Comparison of ENCODE assay signal across 9 mouse cellular contexts in the genomic region with DNA sequence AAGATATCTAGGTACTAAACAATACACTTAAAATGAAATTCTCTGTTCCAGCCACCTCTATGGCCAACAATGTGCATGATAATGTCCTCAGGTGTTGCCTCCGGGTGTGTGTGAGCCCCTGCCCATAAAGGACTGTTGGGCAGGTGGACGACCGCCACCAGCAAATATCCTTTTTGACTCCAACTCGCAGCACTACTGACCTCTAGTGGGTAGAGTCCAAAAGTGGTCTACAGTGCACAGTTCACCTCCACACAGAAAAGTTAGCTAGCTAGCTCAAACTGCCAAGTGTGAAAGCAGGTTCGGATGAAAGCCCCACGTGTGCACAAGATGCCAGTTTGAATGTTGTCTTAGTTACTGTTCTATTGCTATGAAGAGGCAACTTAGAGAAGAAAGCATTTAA. TPM values are rescaled to one million over a fixed set of nuclear protein-coding genes. Genes with fewer than 3 reads are reported as not detected.
DNase-seq lines count a peak whose midpoint lies in the region; ATAC-seq and TF ChIP-seq lines count a peak whose summit lies in the region.
"Had no signal": no experiment of that assay in that cellular context is flagged by ENCODE, and none has a peak within 500 bp of the region (broad histone marks: within the 10 kb centered on the region; RNA-seq: fewer than 3 reads in every experiment).

No protein-coding gene starts in this region.

- no peak overlapping the region for H3K9ac ChIP-seq in lung, embryonic 14.5 days
- H3K9ac ChIP-seq in midbrain, embryonic 14.5 days (replicated peaks; ENCODE audit: low read length), result no peak overlapping the region

- no peak overlapping the region for H3K4me2 ChIP-seq in lung, embryonic 14.5 days
- no peak overlapping the region for H3K4me2 ChIP-seq in midbrain, embryonic 14.5 days (ENCODE audit: low read length)

- no peak for ATAC-seq in lung, embryonic 14.5 days (ENCODE audit: insufficient read depth)
- ATAC-seq in midbrain, embryonic 14.5 days (ENCODE audit: low FRiP score, low TSS enrichment), result peak; percentile 49; the same call in 1 of the 2 replicates

- DNase-seq in cerebellum, adult 8-10 months, result peak; percentile 25
- no peak for DNase-seq in cerebellum, adult 11-12 months
- DNase-seq in lung, embryonic 14.5 days, result peak; percentile 69
- DNase-seq in lung, postnatal 4 days, result no peak
- peak; percentile 27 for DNase-seq in hindbrain, embryonic 10.5 days (ENCODE audit: low spot score)
- peak; percentile 83 for DNase-seq in midbrain, embryonic 14.5 days
- no peak for DNase-seq in right cerebral cortex, adult 2 months (ENCODE audit: low spot score in 2 of 2)
- DNase-seq in left cerebral cortex, adult 8-10 months (ENCODE audit: low spot score in 2 of 2), result no peak

- no peak overlapping the region for H3K4me3 ChIP-seq in lung, embryonic 14.5 days (ENCODE audit: low read depth, low read length)
- H3K4me3 ChIP-seq in hindbrain, embryonic 10.5 days, result no peak overlapping the region
- H3K4me3 ChIP-seq in midbrain, embryonic 14.5 days (replicated peaks; ENCODE audit: low read depth, low read length), result no peak overlapping the region

- peaks cover 47% of the 10 kb centered on the region for H3K27me3 ChIP-seq in lung, embryonic 14.5 days (ENCODE audit: insufficient read depth, low read length)
- peaks cover 92% of the 10 kb centered on the region for H3K27me3 ChIP-seq in hindbrain, embryonic 10.5 days (ENCODE audit: insufficient read depth, poor library complexity, severe bottlenecking)
- peaks cover 28% of the 10 kb centered on the region for H3K27me3 ChIP-seq in midbrain, embryonic 14.5 days (ENCODE audit: control insufficient read depth, insufficient read depth, low read length)

- WGBS in lung, embryonic 14.5 days, result 12% methylated on average over 6 of the region's 6 CpGs
- WGBS in hindbrain, embryonic 10.5 days, result 23% methylated on average over 6 of the region's 6 CpGs
- WGBS in midbrain, embryonic 14.5 days, result 13% methylated on average over 6 of the region's 6 CpGs

- no peaks in the 10 kb centered on the region for H3K4me1 ChIP-seq in lung, embryonic 14.5 days (ENCODE audit: insufficient read depth)
- peaks cover 42% of the 10 kb centered on the region for H3K4me1 ChIP-seq in hindbrain, embryonic 10.5 days (replicated peaks)
- H3K4me1 ChIP-seq in midbrain, embryonic 14.5 days (ENCODE audit: control insufficient read depth, insufficient read depth, low read length), result peaks cover 29% of the 10 kb centered on the region

- no peak overlapping the region for H3K27ac ChIP-seq in lung, embryonic 14.5 days (ENCODE audit: low read depth)
- no peak overlapping the region for H3K27ac ChIP-seq in hindbrain, embryonic 10.5 days
- no peak overlapping the region for H3K27ac ChIP-seq in midbrain, embryonic 14.5 days (replicated peaks; ENCODE audit: low read depth, low read length)

- TF ChIP-seq CTCF in lung, embryonic 14.5 days (IDR thresholded peaks at IDR 0.05; ENCODE audit: low read depth), result peak; percentile 66

- no peaks in the 10 kb centered on the region for H3K9me3 ChIP-seq in lung, embryonic 14.5 days (ENCODE audit: low read depth, low read length)
- H3K9me3 ChIP-seq in hindbrain, embryonic 10.5 days, result no peaks in the 10 kb centered on the region
- H3K9me3 ChIP-seq in midbrain, embryonic 14.5 days (ENCODE audit: control insufficient read depth, low read length), result no peaks in the 10 kb centered on the region
- H3K9me3 ChIP-seq: G1E had no signal

- H3K36me3 ChIP-seq in lung, embryonic 14.5 days (ENCODE audit: insufficient read depth), result no peaks in the 10 kb centered on the region
- H3K36me3 ChIP-seq in hindbrain, embryonic 10.5 days, result no peaks in the 10 kb centered on the region
- H3K36me3 ChIP-seq in midbrain, embryonic 14.5 days (ENCODE audit: control insufficient read depth, insufficient read depth, low read length), result no peaks in the 10 kb centered on the region
- H3K36me3 ChIP-seq: G1E had no signal

RNA-seq across cellular contexts. Expression of gene Nsun2, which starts 48.2 kb away (rescaled TPM):
- polyA plus RNA-seq in lung, embryonic 14.5 days (2014; fragmentation: Nextera tagmentation; extraction: Ambion mirVana), result 130 TPM in 2 replicates
- polyA plus RNA-seq in hindbrain, embryonic 10.5 days (2016; fragmentation: Nextera tagmentation; extraction: Ambion mirVana), result 98.7 and 141 TPM in 2 replicates
- 57.3 and 82.8 TPM in 2 replicates for polyA plus RNA-seq in midbrain, embryonic 14.5 days (2014; fragmentation: Nextera tagmentation; extraction: Ambion mirVana)
- 10 to 100 TPM; 73.7 to 94.6 (median 86.7) TPM for total RNA-seq in left cerebral cortex, adult 8-10 months (2022)

RNA-seq across cellular contexts. Expression of gene Tent4a, which starts 49.1 kb away (rescaled TPM):
- 7.5 and 8.9 TPM in 2 replicates for polyA plus RNA-seq in lung, embryonic 14.5 days (2014; fragmentation: Nextera tagmentation; extraction: Ambion mirVana)
- 4.8 TPM in 2 replicates for polyA plus RNA-seq in hindbrain, embryonic 10.5 days (2016; fragmentation: Nextera tagmentation; extraction: Ambion mirVana)
- 11.5 TPM in 2 replicates for polyA plus RNA-seq in midbrain, embryonic 14.5 days (2014; fragmentation: Nextera tagmentation; extraction: Ambion mirVana)
- 10 to 100 TPM; 40.9 to 45.1 (median 44.2) TPM for total RNA-seq in left cerebral cortex, adult 8-10 months (2022)

Comparison
In these comparisons a context has a peak if more than half of its experiments do, and no peak if none do; other contexts are left out.
1. DNase-seq: peak in cerebellum, adult 8-10 months (single experiment), lung, embryonic 14.5 days (single experiment), hindbrain, embryonic 10.5 days (single experiment) and midbrain, embryonic 14.5 days (single experiment); none in cerebellum, adult 11-12 months (single experiment), lung, postnatal 4 days (0 of 2), right cerebral cortex, adult 2 months (0 of 2) and left cerebral cortex, adult 8-10 months (0 of 2).